Comparison of ENCODE assay signal across 17 mouse cellular contexts in genomic region chr16:34267751-34268150, GRCm38 (mm10).
DNase-seq lines count a peak whose midpoint lies in the region; ATAC-seq and TF ChIP-seq lines count a peak whose summit lies in the region.
"Had no signal": no experiment of that assay in that cellular context is flagged by ENCODE, and none has a peak within 500 bp of the region (broad histone marks: within the 10 kb centered on the region; RNA-seq: fewer than 3 reads in every experiment).

No protein-coding gene starts in this region.

- H3K36me3 ChIP-seq in kidney, adult 2 months (ENCODE audit: control insufficient read depth, insufficient read depth, low read length), result no peaks in the 10 kb centered on the region
- no peaks in the 10 kb centered on the region for H3K36me3 ChIP-seq in midbrain, postnatal 0 days (ENCODE audit: insufficient read depth, low read length)
- no peaks in the 10 kb centered on the region for H3K36me3 ChIP-seq in midbrain, embryonic 14.5 days (ENCODE audit: control insufficient read depth, insufficient read depth, low read length)
- no peaks in the 10 kb centered on the region for H3K36me3 ChIP-seq in small intestine, adult 2 months (ENCODE audit: control insufficient read depth, insufficient read depth, low read length)
- H3K36me3 ChIP-seq in forebrain, embryonic 13.5 days (ENCODE audit: poor library complexity, severe bottlenecking), result no peaks in the 10 kb centered on the region
- H3K36me3 ChIP-seq: hindbrain, embryonic 13.5 days; limb, embryonic 13.5 days; neural tube, embryonic 13.5 days had no signal

- DNase-seq in kidney, adult 2 months, result no peak
- DNase-seq in kidney, postnatal 14 days, result no peak
- no peak for DNase-seq in midbrain, postnatal 0 days (ENCODE audit: low spot score)
- DNase-seq in midbrain, embryonic 14.5 days, result no peak
- peak; percentile 8 for DNase-seq in NIH3T3 (ENCODE audit: low read depth)
- no peak for DNase-seq in embryo, embryonic 10 days (ENCODE audit: low spot score)
- DNase-seq: adrenal gland, postnatal 14 days; cerebellum, adult 9-11 months; gastrocnemius, postnatal 14 days; kidney, adult 18-20 months; retina, postnatal 1 day; thymus, postnatal 36 days had no signal

- 0 out of 2 replicates have a peak, but pooled peaks have one; percentile 27 for TF ChIP-seq CTCF in kidney, adult 2 months (conservative IDR thresholded peaks at IDR 0.05; ENCODE audit: insufficient read depth, insufficient read length, low read depth, low read length)
- peak; percentile 36 for TF ChIP-seq CTCF in midbrain, postnatal 0 days (IDR thresholded peaks at IDR 0.05)
- TF ChIP-seq CTCF in small intestine, adult 2 months (IDR thresholded peaks at IDR 0.05; ENCODE audit: extremely low read depth, insufficient read length, insufficient replicate concordance, low read depth, low read length), result peak; percentile 8; the same call in 1 of the 2 replicates

- no peaks in the 10 kb centered on the region for H3K4me1 ChIP-seq in kidney, adult 2 months (ENCODE audit: control insufficient read depth, insufficient read depth, low read length)
- no peaks in the 10 kb centered on the region for H3K4me1 ChIP-seq in midbrain, postnatal 0 days (ENCODE audit: insufficient read depth, low read length)
- peaks cover 6% of the 10 kb centered on the region; the same call in 1 of the 2 replicates for H3K4me1 ChIP-seq in midbrain, embryonic 14.5 days (ENCODE audit: control insufficient read depth, insufficient read depth, low read length)
- peaks cover 3% of the 10 kb centered on the region; the same call in 1 of the 2 replicates for H3K4me1 ChIP-seq in small intestine, adult 2 months (ENCODE audit: control insufficient read depth, insufficient read depth, insufficient read length, low read length)
- peaks cover 20% of the 10 kb centered on the region for H3K4me1 ChIP-seq in forebrain, embryonic 13.5 days

- H3K9me3 ChIP-seq in midbrain, postnatal 0 days (ENCODE audit: low read length), result no peaks in the 10 kb centered on the region
- no peaks in the 10 kb centered on the region for H3K9me3 ChIP-seq in midbrain, embryonic 14.5 days (ENCODE audit: control insufficient read depth, low read length)
- H3K9me3 ChIP-seq in forebrain, embryonic 13.5 days (replicated peaks), result no peaks in the 10 kb centered on the region
- H3K9me3 ChIP-seq: hindbrain, embryonic 13.5 days; limb, embryonic 13.5 days; neural tube, embryonic 13.5 days had no signal

- no peak overlapping the region for H3K4me3 ChIP-seq in kidney, adult 2 months (ENCODE audit: insufficient read depth, low read depth, low read length)
- H3K4me3 ChIP-seq in midbrain, postnatal 0 days (ENCODE audit: low read depth, low read length), result no peak overlapping the region
- H3K4me3 ChIP-seq in midbrain, embryonic 14.5 days (replicated peaks; ENCODE audit: low read depth, low read length), result no peak overlapping the region
- H3K4me3 ChIP-seq in small intestine, adult 2 months (ENCODE audit: low read depth, low read length), result no peak overlapping the region
- H3K4me3 ChIP-seq in forebrain, embryonic 13.5 days, result no peak overlapping the region
- H3K4me3 ChIP-seq: hindbrain, embryonic 13.5 days; limb, embryonic 13.5 days; neural tube, embryonic 13.5 days had no signal

- ATAC-seq in midbrain, postnatal 0 days (ENCODE audit: low FRiP score), result no peak
- ATAC-seq in midbrain, embryonic 14.5 days (ENCODE audit: low FRiP score, low TSS enrichment), result no peak
- no peak for ATAC-seq in forebrain, embryonic 13.5 days

- no peak for TF ChIP-seq POLR2A in kidney, adult 2 months (IDR thresholded peaks at IDR 0.05; ENCODE audit: low read depth, low read length)
- TF ChIP-seq POLR2A in small intestine, adult 2 months (IDR thresholded peaks at IDR 0.05; ENCODE audit: low read depth, low read length), result no peak

- H3K4me2 ChIP-seq in midbrain, postnatal 0 days (ENCODE audit: low read depth, low read length, poor library complexity, severe bottlenecking), result no peak overlapping the region
- H3K4me2 ChIP-seq in midbrain, embryonic 14.5 days (ENCODE audit: low read length), result no peak overlapping the region
- H3K4me2 ChIP-seq in forebrain, embryonic 13.5 days, result no peak overlapping the region
- H3K4me2 ChIP-seq: hindbrain, embryonic 13.5 days; limb, embryonic 13.5 days; neural tube, embryonic 13.5 days had no signal

- WGBS in kidney, adult 2 months, result 98% methylated on average over 1 of the region's 1 CpGs
- WGBS in midbrain, postnatal 0 days, result 100% methylated on average over 1 of the region's 1 CpGs
- 97% methylated on average over 1 of the region's 1 CpGs for WGBS in midbrain, embryonic 14.5 days
- 98% methylated on average over 1 of the region's 1 CpGs for WGBS in small intestine, adult 2 months
- 97% methylated on average over 1 of the region's 1 CpGs for WGBS in forebrain, embryonic 13.5 days

- no peak overlapping the region for H3K9ac ChIP-seq in midbrain, postnatal 0 days (replicated peaks; ENCODE audit: low read length, poor library complexity, severe bottlenecking)
- H3K9ac ChIP-seq in midbrain, embryonic 14.5 days (replicated peaks; ENCODE audit: low read length), result no peak overlapping the region
- H3K9ac ChIP-seq in forebrain, embryonic 13.5 days, result no peak overlapping the region
- H3K9ac ChIP-seq: hindbrain, embryonic 13.5 days; limb, embryonic 13.5 days; neural tube, embryonic 13.5 days had no signal

- H3K27me3 ChIP-seq in kidney, adult 2 months (replicated peaks; ENCODE audit: control insufficient read depth, insufficient read depth, low read length), result no peaks in the 10 kb centered on the region
- H3K27me3 ChIP-seq in midbrain, postnatal 0 days (ENCODE audit: insufficient read depth, low read length), result no peaks in the 10 kb centered on the region
- no peaks in the 10 kb centered on the region for H3K27me3 ChIP-seq in midbrain, embryonic 14.5 days (ENCODE audit: control insufficient read depth, insufficient read depth, low read length)
- no peaks in the 10 kb centered on the region for H3K27me3 ChIP-seq in small intestine, adult 2 months (ENCODE audit: control insufficient read depth, insufficient read depth, low read length)
- H3K27me3 ChIP-seq in forebrain, embryonic 13.5 days, result no peaks in the 10 kb centered on the region
- H3K27me3 ChIP-seq: hindbrain, embryonic 13.5 days; limb, embryonic 13.5 days; neural tube, embryonic 13.5 days had no signal

- no peak overlapping the region for H3K27ac ChIP-seq in kidney, adult 2 months (ENCODE audit: insufficient read depth, low read depth, low read length)
- H3K27ac ChIP-seq in midbrain, postnatal 0 days (ENCODE audit: low read depth, low read length), result no peak overlapping the region
- no peak overlapping the region for H3K27ac ChIP-seq in midbrain, embryonic 14.5 days (replicated peaks; ENCODE audit: low read depth, low read length)
- no peak overlapping the region for H3K27ac ChIP-seq in small intestine, adult 2 months (ENCODE audit: insufficient read depth, low read depth, low read length)
- no peak overlapping the region for H3K27ac ChIP-seq in forebrain, embryonic 13.5 days
- H3K27ac ChIP-seq: hindbrain, embryonic 13.5 days; limb, embryonic 13.5 days; neural tube, embryonic 13.5 days had no signal
